Mouse (Mus musculus) monocyte, adult 5-6 weeks (primary cell): Measurements from ENCODE around the gene Nup93. TPM values are rescaled to one million over a fixed set of nuclear protein-coding genes. Genes with fewer than 3 reads are reported as not detected.

ENCODE experiments used
- ATAC-seq: fragments of 153-309, 156-312 bp; replicated peaks from 2 replicates; pipeline ENCODE4 v1.8.0; 2017; ENCODE audit warnings: mild to moderate bottlenecking; ENCODE audit not compliant: low TSS enrichment, insufficient number of reproducible peaks, severe bottlenecking, poor library complexity, low FRiP score
- total RNA-seq: library from RNA; stranded (forward); fragments of 200-1000, 200-491, 200-594 nt; gene quantifications from 3 replicates; pipeline ENCODE4 v1.2.3, GENCODE M21; 2017

The Nup93 gene
- total RNA-seq, 1 experiment from 2014 or later, result 11.8 TPM

DNA sequence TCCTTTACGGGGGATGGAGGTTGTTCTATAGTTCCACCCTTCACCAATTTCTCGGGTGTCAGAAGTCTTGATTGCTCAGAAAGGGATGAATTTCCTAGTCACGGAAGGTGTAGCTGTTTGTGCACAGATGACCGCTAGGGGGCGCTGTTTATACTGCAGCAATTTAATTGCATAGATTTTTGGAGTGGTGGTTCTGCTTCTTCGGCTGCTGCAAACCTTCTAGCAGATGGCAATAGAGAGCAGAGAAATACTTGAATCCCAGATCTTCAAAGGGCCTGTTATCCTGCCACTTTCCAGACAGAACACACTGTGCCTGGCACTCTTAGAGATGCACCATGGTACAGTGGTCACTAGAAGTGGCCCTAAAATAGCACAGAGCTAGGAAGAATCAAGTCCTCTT is 128.9 kb downstream of the Nup93 start:
- 0 out of 2 replicates have a peak, but pooled peaks have one; percentile 37 for ATAC-seq

DNA sequence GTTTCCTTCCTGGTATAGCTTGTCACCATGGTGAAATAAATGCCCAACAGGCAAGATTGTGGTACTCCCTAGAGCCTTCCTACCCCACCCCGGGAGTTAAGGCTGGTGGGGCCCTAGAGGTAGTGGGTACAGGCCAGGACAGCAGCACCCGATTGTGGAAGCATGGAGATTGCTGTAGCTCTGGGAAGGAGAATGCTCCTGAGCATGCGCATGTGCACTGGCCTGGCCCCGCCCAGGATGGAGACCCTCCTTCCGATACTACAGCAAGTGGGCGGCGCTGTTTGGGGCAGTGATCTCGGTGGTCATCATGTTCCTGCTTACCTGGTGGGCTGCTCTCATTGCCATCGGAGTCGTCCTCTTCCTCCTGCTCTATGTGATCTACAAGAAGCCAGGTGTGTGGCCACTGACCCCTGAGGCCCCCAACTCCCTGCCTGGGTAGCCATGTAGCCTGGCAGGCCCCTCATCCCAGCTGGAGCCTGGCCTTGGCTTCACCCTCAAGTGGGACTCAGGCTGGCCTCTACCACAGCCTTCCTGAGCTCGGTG is 129.5 kb downstream of the Nup93 start:
- no peak for ATAC-seq

DNA sequence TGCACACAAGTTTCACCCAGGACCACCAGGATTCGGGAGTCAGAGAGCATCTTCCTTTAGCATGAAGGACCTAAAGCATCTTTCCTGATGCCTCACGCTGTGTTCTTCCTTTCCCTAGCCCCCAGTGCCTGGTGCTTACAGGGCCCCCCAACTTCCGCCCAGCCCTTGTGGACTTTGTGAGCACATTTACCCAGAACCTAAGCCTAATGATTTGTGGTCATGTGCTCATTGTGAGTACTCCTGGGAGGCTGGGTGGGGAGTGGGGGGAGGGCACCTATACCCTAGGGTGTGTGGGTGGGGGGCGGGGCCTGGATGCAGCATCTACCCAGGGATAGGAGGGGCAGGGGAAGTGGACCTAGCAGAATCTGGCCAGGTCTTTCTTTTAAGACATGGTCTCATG is 131.3 kb downstream of the Nup93 start:
- no peak for ATAC-seq

DNA sequence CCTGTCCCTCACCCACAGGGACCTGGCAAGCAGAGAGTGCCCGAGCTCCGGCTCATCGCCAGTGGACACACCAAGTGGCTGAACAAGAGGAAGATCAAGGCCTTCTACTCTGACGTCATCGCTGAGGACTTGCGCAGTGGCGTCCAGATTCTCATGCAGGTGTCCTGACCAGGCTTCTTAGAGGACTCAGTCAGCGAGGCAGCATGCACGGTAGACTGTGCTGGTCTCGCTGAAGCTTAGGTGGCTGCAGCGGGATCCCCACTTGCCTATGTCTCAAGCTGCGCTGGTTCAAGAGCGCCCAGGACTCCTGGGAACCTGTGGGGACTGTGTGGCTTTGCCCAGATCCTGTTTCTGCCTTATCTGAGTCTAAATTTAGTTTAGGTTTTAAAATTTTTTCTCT is 131.9 kb downstream of the Nup93 start:
- no peak for ATAC-seq

DNA sequence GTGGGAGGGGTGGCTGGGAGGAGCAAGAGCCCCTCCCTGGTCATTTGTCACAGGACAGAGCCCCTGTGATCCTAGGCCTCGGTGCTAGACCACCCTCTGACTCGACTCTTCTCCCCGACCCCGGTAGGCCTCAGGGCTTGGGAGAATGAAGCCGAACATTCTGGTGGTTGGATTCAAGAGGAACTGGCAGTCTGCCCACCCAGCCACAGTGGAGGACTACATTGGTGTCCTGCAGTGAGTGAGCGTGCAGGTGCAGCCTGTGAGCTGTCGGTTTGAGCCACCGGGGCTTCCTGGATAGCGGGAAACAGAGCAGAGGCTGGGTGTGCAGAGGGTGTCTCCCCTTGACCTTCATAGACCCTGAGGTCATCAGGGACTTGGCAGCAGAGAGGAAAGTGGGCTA is 134.1 kb downstream of the Nup93 start:
- no peak for ATAC-seq

DNA sequence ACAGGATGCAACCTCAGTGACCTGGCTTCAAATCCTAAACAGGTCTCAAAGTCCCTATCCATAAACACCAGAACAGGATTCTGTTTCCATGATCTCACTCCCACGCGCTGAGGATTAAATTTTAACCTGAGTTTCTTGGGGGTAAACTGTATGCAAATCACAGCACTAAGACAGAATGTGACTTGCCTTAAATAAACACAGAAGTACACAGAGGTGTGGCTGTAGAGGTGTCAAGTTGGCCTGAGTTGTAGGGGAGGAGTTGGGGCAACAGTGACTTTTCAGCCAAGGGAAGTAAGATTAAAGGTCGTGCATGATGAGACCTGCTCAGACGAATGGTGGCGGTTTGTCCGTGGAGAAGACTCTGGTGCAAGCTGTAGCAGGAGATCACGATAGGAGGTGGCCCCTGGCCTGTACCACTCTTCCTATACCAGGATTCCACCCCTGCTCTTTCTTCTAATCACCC is 139.7 kb downstream of the Nup93 start:
- peak; percentile 62 for ATAC-seq

DNA sequence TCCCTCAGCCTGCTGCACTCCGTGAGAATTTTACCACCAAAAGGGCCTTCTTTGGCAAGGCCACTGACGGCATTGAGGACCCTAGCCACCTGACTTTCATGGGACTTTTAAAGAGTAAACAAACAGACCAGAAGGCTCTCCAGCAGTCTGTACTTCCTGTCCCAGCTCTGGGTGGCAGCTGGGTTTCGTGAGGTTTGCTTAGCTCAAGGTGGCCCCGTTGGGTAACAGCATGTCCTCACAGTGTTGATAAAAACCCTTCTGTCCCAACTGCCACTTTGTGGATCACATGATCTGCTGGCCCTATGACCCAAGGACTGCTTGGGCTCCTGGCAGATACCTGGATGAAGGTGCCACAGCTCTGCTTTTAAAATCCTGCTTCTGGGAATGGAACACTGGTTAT is 140.2 kb downstream of the Nup93 start:
- peak; percentile 65 for ATAC-seq

DNA sequence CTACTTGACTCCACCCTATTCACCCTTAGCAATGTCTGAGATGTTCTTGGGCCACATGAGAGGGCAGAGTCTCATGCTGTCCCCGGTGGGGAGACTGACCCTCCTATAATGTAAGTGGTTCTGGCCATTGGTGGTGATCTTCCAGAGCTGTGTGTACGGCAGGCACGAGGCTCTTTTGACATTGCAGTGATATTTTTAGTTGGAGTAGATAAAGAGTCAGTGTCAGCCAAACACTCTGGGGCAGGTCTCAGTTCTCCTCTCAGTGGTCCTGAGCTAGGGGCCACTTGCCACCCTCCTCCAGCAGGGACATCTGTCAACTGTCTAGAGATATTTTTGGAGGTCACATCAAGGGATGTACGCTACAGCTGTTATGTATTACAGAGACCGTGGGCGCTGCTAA is 142.9 kb downstream of the Nup93 start:
- no peak for ATAC-seq

DNA sequence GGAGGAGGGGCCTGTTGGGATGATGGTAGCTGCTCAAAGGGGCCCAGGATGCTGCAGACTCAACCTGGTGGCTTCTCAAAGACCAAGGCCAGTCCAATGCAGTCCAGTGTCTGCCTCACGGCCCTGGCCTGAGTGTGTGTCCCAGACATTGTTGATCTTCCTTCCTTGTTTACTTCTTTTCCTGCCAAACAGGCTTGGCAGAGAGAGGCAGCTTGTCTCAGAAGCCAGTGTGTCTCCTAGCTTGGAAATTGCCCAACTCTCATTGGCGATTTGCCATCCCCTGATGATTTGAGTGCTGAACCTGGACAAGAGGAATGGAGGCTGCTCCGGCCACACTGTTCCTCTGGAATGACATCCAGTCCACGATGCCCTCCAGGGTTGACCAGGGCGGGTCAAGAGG is 144.2 kb downstream of the Nup93 start:
- ATAC-seq, result no peak

DNA sequence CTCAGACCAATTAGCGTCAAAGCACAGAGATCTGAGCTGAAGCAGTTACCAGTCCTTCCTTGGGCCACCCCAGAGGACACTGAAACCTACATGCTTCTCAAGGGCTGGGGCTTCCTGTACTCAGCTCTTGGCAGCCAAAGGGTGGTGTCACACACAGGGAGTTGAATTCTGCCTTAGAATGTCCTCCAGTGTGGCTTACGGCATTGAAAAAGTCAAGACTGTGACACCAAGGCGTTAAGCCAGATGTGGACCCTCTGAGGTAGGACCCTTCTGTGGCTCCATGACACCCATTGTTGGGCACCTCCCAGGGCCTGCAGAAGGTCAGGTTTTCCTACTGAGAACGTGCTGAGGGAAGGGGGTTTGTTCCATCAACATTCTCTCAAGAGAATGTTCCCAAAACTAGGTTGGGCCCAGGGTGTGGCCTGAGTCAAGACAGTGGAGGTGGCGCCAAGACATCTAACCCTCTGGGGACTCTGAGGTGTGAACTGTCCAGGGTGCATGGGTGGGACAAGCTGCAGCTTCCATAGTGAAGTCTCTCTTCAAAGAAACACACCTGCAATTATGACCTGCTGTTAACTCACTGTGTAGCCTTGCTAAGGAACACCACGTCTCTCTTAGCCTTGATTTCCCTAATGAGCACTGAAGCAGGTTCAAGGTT is 147.5 kb downstream of the Nup93 start:
- no peak for ATAC-seq

DNA sequence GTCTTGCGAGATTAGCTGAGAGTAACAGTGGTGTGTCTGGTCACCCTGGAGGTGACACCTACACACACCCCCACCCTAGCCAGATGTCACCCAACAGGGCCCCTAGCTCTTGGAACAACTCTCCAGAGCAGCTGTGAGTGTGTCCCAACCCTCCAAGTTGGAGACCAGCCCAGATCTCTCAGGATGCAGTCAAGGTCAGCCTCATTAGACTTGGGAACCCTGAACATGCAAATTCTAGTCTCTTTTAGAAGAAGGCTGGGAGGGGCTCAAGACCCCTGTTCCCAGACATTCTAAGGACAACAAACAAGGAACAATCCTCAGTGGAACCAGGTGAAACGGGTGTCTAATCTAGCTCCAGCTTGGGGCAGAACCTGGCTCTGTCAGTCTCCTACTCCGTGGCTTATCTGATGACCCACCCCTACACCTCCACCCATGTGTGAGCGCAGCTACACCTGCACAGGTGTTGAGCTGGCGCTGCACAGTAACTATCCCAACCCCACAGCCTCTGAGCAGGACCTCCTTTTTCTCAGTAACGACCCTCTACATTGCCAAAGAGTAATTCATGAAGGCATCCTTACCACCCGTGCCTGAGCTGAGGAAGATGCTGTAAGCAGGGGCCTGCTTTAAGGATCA is 148.4 kb downstream of the Nup93 start:
- no peak for ATAC-seq

DNA sequence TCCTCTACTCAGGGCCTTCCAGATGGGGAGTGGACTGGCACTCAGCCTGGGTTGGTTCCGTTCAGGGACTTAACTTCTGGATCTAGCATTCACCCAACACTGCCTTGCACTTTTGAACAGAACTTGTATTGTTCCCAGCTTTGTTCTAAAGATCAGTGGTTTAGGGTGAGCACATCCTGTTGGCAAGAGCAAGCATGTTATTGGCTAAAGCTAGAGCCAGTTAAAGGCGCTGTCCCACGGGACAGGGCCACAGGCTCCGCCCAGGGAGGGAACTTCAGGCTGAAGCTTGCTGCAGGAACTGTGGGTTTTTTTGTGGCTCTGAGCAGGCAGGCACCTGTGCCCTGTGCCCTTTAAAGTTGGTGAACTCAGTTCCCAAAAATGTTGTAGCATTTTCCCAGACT is 148.9 kb downstream of the Nup93 start:
- peak; percentile 80 for ATAC-seq

DNA sequence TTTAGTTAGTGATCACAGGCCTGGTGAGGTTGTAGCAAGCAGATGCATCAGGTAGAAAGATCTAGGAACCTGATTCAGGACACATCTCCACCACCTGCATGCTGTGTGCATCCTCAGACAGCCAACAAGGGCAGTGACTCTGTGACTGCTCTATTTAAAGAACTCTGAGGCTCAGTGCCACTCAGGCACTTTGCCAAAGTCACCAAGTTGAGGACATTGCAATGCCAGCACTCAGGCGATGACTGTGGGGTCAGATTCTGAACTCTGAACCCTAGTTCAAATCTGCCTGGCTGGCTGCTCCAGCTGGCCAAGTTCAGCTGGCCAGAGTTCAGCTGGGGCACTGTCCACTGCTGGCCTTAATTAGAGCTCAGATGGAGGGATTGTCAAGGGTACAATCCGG is 149.5 kb downstream of the Nup93 start:
- no peak for ATAC-seq

DNA sequence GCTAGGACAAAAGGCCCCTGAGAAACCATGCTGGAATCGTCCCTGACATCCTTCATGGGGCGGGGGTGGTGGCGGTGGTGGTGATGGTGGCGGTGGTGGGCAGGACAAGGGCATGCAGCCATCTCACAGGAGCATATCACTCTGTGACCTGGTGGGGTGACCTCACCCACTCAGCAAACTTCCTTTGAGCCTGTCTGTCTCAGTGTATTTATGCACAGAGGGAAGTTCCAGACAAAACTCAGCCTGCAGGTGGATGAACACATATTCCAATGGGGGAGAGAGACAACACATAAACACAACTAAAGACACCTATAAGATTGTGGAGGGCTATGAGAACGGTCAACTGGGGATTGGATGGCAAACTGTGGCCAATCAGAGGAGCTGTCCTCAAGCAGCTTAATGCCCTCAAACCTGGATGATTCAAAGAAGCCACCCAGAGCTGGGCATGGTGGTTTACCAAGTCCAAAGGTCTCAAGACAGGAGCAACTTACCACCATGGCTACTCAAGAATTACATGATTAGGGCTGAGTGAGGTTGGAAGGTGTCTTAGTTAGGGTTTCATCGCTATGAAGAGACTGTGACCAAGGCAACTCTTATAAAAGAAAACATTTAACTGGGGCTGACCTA is 150.4 kb downstream of the Nup93 start:
- no peak for ATAC-seq

DNA sequence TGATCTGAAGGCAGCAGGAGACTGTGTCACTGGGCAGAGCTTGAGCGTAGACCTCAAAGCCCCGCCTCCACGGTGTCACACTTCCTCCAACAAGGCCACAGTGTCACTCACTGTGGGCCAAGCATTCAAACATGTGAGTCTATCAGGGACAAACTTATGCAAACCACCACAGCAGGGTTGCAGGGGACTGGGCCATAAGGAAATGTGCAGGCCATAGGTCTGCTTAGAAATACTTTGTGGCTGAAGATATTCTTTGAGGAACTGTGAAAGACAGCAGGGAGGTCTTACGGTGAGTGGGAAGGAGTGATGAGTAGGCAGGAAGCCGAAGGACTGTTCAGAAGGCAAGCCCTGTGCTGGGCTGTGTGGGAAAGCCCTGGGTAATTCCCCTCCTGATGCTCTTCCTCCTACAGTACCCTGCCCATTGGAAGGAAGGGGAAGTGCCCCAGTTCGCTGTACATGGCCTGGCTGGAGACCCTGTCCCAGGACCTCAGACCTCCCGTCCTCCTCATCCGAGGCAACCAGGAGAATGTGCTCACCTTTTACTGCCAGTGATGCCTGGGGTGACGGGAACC is 151.1 kb downstream of the Nup93 start:
- peak; percentile 88 for ATAC-seq

Other genes starting within 250 kb of the Nup93 start
- gene Amfr, start 201.7 kb upstream of the Nup93 start, total RNA-seq, result 89.3 to 145 TPM (median 96.4 TPM) in 3 replicates
- gene Nudt21, start 177.5 kb upstream of the Nup93 start, total RNA-seq, result 26.2 to 62.8 TPM (median 37.7 TPM) in 3 replicates
- gene Ogfod1, start 177.4 kb upstream of the Nup93 start, total RNA-seq, result 7.3 to 9.5 TPM (median 7.8 TPM) in 3 replicates
- gene Bbs2, start 115.6 kb upstream of the Nup93 start, total RNA-seq, result 6.9 to 11.8 TPM (median 11.4 TPM) in 3 replicates
- not detected in 3 replicates for gene Mt4, start 77.4 kb upstream of the Nup93 start, total RNA-seq
- gene Mt3, start 62.0 kb upstream of the Nup93 start, total RNA-seq, result not detected in 3 replicates
- 3.1 TPM in 1 of 3 replicates, not detected in the others for gene Mt2, start 41.9 kb upstream of the Nup93 start, total RNA-seq
- 7.1 to 8.5 TPM (median 8.2 TPM) in 3 replicates for gene Mt1, start 35.5 kb upstream of the Nup93 start, total RNA-seq
- 0.49 to 1.2 TPM in 2 of 3 replicates, not detected in the other for gene Slc12a3, start 114.6 kb downstream of the Nup93 start, total RNA-seq
- 155 to 165 TPM (median 163 TPM) in 3 replicates for gene Herpud1, start 171.9 kb downstream of the Nup93 start, total RNA-seq
- 77.4 to 130 TPM (median 92.6 TPM) in 3 replicates for gene Nlrc5, start 219.8 kb downstream of the Nup93 start, total RNA-seq